Mouse (Mus musculus): ENCODE measurements around the gene Tmem130. TPM values are rescaled to one million over a fixed set of nuclear protein-coding genes. Genes with fewer than 3 reads are reported as not detected.
"Not testable (repeated sequence)": the region's sequence is repeated elsewhere in the genome, so short reads cannot be mapped to it uniquely, and the experiment has no call there.

Gene Tmem130
- not detected in 2 replicates for polyA plus RNA-seq (2012; ENCODE audit: insufficient read depth, insufficient read length, missing spikeins)

DNA sequence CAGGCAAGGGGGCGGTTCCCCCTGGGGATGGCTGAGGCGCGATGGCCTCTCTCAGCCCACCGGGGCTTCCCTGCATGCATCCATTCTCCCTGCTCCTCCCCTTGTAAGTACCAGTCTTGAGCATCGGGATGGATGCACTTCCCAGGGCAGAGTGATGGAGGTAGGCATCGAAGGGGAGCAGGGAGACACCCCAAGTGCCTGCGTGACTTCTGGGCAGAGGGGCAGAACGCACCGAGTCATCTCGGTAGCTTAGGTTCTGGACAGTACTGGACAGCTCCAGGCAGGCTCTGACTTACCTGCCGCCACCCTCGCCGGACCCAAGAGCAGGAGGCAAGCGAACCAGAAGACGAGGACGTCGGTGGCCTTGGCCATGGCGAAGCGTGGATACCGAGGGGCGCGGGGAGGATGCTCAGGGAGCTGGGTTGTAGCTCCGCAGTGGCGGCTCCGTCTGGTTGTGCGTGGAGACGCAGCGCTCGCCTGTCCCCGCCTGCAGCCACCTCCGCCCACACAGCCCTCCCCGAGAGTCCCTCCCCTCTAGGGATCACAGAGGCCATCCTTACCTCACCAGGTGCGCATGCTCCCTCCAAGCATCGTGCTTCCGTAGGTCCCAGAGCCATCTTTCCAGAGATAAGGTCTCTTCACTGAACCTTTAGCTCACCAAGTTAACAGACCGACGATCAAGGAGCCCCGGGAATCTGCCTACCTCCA is at the start of gene Tmem130:
TSS of gene Tmem130 (minus strand) at position 658 of the 708 bp plus-strand sequence.
- no peaks in the 10 kb centered on the region for H3K4me1 ChIP-seq (ENCODE audit: control insufficient read depth, insufficient read depth, insufficient read length, low read length)
- H3K27ac ChIP-seq (replicated peaks; ENCODE audit: low read depth, low read length): no peak within 1 kb of the TSS
- H3K4me3 ChIP-seq (ENCODE audit: insufficient read depth, low read depth, low read length): no peak within 1 kb of the TSS

DNA sequence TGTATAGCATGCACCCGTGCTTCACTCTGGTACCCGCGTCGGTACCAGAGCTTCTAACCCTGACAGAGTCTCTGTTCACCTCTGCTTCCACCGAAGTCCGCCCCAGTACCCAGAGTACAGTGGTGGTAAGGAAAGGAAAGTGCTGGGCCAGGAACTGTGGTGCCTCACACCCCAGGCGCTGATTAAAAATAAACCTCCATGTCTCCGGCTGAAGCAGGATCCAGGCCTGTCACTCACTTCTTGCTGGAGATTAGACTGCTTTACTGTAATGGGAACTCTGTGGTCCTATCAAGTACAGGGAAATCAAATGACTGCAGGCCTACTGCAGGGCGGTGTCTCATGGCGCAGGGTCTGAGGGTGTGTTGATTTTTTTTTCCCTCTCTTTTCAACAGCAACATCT is 45.3 kb upstream of the Tmem130 start:
- H3K4me3 ChIP-seq (ENCODE audit: insufficient read depth, low read depth, low read length): no peak overlapping the region
- H3K4me1 ChIP-seq (ENCODE audit: control insufficient read depth, insufficient read depth, insufficient read length, low read length): no peaks in the 10 kb centered on the region
- no peak overlapping the region for H3K27ac ChIP-seq (replicated peaks; ENCODE audit: low read depth, low read length)

GRCm38 (mm10) chr5:144804181-144804580 is 42.6 kb upstream of the Tmem130 start:
- no peak overlapping the region for H3K4me3 ChIP-seq (ENCODE audit: insufficient read depth, low read depth, low read length)
- no peak overlapping the region for H3K27ac ChIP-seq (replicated peaks; ENCODE audit: low read depth, low read length)
- no peaks in the 10 kb centered on the region for H3K4me1 ChIP-seq (ENCODE audit: control insufficient read depth, insufficient read depth, insufficient read length, low read length)

GRCm38 (mm10) chr5:144803066-144803465 is 41.4 kb upstream of the Tmem130 start:
- Histone ChIP-seq H3K4me3 (ENCODE audit: insufficient read depth, low read depth, low read length) (no peak overlapping the region), H3K4me1 (ENCODE audit: control insufficient read depth, insufficient read depth, insufficient read length, low read length) (no peaks in the 10 kb centered on the region)

GRCm38 (mm10) chr5:144797116-144797515 is 35.5 kb upstream of the Tmem130 start:
- H3K27ac ChIP-seq (replicated peaks; ENCODE audit: low read depth, low read length): no peak overlapping the region
- no peaks in the 10 kb centered on the region for H3K4me1 ChIP-seq (ENCODE audit: control insufficient read depth, insufficient read depth, insufficient read length, low read length)
- H3K4me3 ChIP-seq (ENCODE audit: insufficient read depth, low read depth, low read length): no peak overlapping the region

More at GRCm38 (mm10) chr5:144803066-144803465, 41.4 kb upstream of the Tmem130 start:
- H3K27ac ChIP-seq (replicated peaks; ENCODE audit: low read depth, low read length): no peak overlapping the region

DNA sequence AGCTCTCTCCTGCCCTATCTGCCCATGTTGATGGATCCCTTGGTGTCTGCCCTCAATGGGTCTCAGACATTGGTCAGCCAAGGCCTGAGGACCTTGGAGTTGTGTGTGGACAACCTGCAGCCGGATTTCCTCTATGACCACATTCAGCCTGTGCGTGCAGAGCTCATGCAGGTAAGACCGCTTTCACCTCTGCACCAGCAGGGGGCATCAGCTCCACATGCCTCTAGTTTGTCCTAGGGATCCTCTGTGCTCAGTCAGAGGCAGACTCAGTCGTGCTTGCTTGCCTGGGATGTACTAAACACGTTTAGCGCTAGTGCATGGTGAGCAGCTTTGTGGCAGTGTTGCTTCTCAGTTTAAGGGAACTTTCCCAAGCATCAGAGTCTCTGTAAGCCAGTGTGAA is 33.1 kb upstream of the Tmem130 start:
- no peak overlapping the region for H3K4me3 ChIP-seq (ENCODE audit: insufficient read depth, low read depth, low read length)
- no peaks in the 10 kb centered on the region for H3K4me1 ChIP-seq (ENCODE audit: control insufficient read depth, insufficient read depth, insufficient read length, low read length)
- H3K27ac ChIP-seq (replicated peaks; ENCODE audit: low read depth, low read length): no peak overlapping the region

DNA sequence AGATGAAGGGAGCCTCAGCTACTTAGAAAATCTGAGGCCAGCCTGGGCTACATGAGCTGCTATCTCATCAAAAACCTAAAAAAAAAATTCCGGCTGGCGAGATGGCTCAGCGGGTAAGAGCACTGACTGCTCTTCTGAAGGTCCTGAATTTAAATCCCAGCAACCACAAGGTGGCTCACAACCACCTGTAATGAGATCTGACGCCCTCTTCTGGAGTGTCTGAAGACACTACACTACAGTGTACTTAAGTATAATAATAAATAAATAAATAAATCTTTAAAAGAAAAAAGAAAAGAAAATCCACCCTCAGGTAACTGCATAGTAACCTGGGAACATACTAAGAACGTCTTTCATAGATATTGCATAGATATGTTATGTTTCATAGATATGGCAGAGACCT is 31.8 kb upstream of the Tmem130 start:
- Histone ChIP-seq H3K27ac (replicated peaks; ENCODE audit: low read depth, low read length) (no peak overlapping the region), H3K4me1 (ENCODE audit: control insufficient read depth, insufficient read depth, insufficient read length, low read length) (no peaks in the 10 kb centered on the region)

GRCm38 (mm10) chr5:144786464-144786863 is 24.8 kb upstream of the Tmem130 start:
- Histone ChIP-seq H3K27ac (replicated peaks; ENCODE audit: low read depth, low read length) (no peak overlapping the region), H3K4me1 (ENCODE audit: control insufficient read depth, insufficient read depth, insufficient read length, low read length) (no peaks in the 10 kb centered on the region), H3K4me3 (ENCODE audit: insufficient read depth, low read depth, low read length) (no peak overlapping the region)

More for the DNA sequence above, 31.8 kb upstream of the Tmem130 start:
- no peak overlapping the region for H3K4me3 ChIP-seq (ENCODE audit: insufficient read depth, low read depth, low read length)

GRCm38 (mm10) chr5:144780654-144781053 is 19.0 kb upstream of the Tmem130 start:
- H3K4me3 ChIP-seq (ENCODE audit: insufficient read depth, low read depth, low read length): no peak overlapping the region
- no peak overlapping the region for H3K27ac ChIP-seq (replicated peaks; ENCODE audit: low read depth, low read length)
- H3K4me1 ChIP-seq (ENCODE audit: control insufficient read depth, insufficient read depth, insufficient read length, low read length): no peaks in the 10 kb centered on the region

DNA sequence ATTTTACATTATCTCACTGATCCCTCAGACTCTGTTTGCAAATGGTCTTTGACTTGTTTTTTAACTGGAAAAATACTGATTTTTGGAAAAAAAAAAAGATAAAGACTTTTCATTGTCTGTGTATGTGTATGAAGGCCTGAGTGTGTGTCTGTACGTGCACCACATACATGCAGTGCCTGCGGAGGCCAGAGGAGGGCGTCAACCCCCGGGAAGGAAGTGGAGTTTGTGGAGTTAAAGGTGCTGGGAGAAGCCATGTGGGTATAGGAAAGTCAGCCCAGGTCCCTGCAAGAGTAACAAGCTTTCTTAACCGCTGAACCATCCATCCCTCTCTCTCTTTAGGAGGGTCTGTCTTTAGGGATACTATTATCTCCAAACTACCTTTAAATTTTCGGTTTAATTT is 11.6 kb upstream of the Tmem130 start:
- H3K27ac ChIP-seq (replicated peaks; ENCODE audit: low read depth, low read length): no peak overlapping the region
- H3K4me1 ChIP-seq (ENCODE audit: control insufficient read depth, insufficient read depth, insufficient read length, low read length): peaks cover 2% of the 10 kb centered on the region; the same call in 1 of the 2 replicates
- no peak overlapping the region for H3K4me3 ChIP-seq (ENCODE audit: insufficient read depth, low read depth, low read length)

DNA sequence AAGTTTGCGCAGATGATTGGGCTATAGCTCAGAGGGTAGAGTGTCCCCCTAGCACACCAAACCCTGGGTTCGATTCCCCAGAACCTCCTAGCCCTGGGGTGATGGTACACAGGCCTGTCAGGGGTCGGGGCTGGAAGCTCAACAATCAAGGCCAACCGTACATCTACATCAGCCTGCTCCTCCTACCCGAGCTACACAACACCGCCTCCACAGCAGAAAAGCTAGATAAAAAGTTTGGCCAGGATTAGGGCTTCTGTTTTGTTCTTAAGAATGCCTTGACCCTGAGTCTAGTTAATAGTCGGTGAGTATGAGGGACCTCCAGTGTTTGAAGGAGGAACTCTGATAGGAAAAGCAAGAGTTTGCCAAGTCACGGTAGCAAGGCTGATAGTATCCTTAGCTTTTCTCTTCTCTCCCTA is 7.5 kb upstream of the Tmem130 start:
- Histone ChIP-seq H3K27ac (replicated peaks; ENCODE audit: low read depth, low read length) (no peak overlapping the region), H3K4me3 (ENCODE audit: insufficient read depth, low read depth, low read length) (peak overlapping the region; percentile 96), H3K4me1 (ENCODE audit: control insufficient read depth, insufficient read depth, insufficient read length, low read length) (peaks cover 2% of the 10 kb centered on the region; the same call in 1 of the 2 replicates)

- peaks cover 2% of the 10 kb centered on the region; the same call in 1 of the 2 replicates for H3K4me1 ChIP-seq (ENCODE audit: control insufficient read depth, insufficient read depth, insufficient read length, low read length)
- peak overlapping the region; percentile 98 for H3K27ac ChIP-seq (replicated peaks; ENCODE audit: low read depth, low read length)
- H3K4me3 ChIP-seq (ENCODE audit: insufficient read depth, low read depth, low read length): peak overlapping the region; percentile 96
Observed at GRCm38 (mm10) chr5:144767911-144768841, 6.6 kb upstream of the Tmem130 start.

DNA sequence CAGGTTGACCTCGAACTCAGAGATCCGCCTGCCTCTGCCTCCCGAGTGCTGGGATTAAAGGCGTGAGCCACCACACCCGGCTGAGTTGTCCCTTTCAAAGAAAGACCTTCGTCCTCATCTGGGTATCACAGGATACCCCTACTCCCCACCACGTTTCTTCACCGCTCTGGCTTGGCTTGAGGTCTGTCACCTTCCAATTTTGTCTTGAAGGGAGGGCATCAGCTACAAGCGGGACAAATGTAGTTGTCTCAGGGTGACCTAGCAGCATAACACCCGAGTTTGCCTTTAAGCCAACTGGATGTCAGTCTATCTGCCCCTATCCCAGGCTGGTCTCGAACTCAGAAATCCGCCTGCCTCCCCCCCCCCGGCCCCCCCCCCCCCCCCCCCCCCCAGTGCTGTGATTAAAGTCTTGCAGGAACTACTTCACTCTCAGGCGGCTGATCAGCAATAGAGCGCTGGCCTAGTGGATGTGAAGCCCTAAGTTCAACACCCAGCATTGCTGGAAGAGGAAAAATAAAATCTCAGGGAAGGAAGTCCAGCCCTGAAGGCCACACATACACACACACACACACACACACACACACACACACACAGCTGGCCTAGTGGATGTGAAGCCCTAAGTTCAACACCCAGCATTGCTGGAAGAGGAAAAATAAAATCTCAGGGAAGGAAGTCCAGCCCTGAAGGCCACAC is 5.6 kb upstream of the Tmem130 start, which contains the start of gene Trrap:
TSS of gene Trrap (plus strand) at position 627 of the 693 bp plus-strand sequence.
- Histone ChIP-seq H3K4me3 (ENCODE audit: insufficient read depth, low read depth, low read length) (peak within 1 kb of the TSS; percentile 96), H3K27ac (replicated peaks; ENCODE audit: low read depth, low read length) (peak within 1 kb of the TSS; percentile 98)
- not testable (repeated sequence) for H3K4me1 ChIP-seq (ENCODE audit: control insufficient read depth, insufficient read depth, insufficient read length, low read length)

DNA sequence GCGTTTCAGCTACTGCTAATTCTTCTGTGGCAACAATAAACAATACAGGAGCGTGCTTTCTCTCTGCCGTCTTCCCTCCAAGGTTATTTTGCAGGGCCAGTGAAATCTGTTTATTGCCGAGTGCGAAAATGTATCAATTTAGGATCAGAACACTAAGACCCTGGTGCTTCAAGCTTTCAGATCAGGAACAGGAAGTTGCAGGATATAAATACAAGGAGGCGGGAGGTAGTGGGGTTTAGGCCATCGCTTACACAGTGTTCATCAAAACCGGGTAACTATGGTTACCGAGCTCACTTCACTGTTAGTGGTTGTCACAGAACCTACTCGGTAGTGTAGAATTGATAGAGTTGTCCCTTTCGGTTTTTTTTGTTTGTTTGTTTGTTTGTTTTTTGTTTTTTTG is 5.0 kb upstream of the Tmem130 start:
- H3K27ac ChIP-seq (replicated peaks; ENCODE audit: low read depth, low read length): no peak overlapping the region
- H3K4me1 ChIP-seq (ENCODE audit: control insufficient read depth, insufficient read depth, insufficient read length, low read length): peaks cover 2% of the 10 kb centered on the region; the same call in 1 of the 2 replicates
- no peak overlapping the region for H3K4me3 ChIP-seq (ENCODE audit: insufficient read depth, low read depth, low read length)

GRCm38 (mm10) chr5:144766026-144766425 is 4.4 kb upstream of the Tmem130 start:
- no peak overlapping the region for H3K4me3 ChIP-seq (ENCODE audit: insufficient read depth, low read depth, low read length)
- H3K27ac ChIP-seq (replicated peaks; ENCODE audit: low read depth, low read length): no peak overlapping the region
- H3K4me1 ChIP-seq (ENCODE audit: control insufficient read depth, insufficient read depth, insufficient read length, low read length): peaks cover 2% of the 10 kb centered on the region; the same call in 1 of the 2 replicates

Data from brown adipose tissue, adult 24 weeks (tissue).